Mouse (Mus musculus) testis, adult 2 months (tissue): ENCODE results near the gene AI597479.

Experiments
- CTCF ChIP-seq: fragments of 200-500 bp; IDR thresholded peaks from 2 replicates; pipeline ENCODE4 v1.5.1; 2012; ENCODE audit warnings: low read depth, mild to moderate bottlenecking, inconsistent platforms, low read length, moderate library complexity; ENCODE audit not compliant: control insufficient read depth, insufficient read depth, insufficient replicate concordance
- POLR2A ChIP-seq: fragments of 200-500 bp; IDR thresholded peaks from 2 replicates; pipeline ENCODE4 v1.6.1; 2012; ENCODE audit warnings: low read depth, mild to moderate bottlenecking, inconsistent platforms, low read length, moderate library complexity; ENCODE audit not compliant: control insufficient read depth

DNA sequence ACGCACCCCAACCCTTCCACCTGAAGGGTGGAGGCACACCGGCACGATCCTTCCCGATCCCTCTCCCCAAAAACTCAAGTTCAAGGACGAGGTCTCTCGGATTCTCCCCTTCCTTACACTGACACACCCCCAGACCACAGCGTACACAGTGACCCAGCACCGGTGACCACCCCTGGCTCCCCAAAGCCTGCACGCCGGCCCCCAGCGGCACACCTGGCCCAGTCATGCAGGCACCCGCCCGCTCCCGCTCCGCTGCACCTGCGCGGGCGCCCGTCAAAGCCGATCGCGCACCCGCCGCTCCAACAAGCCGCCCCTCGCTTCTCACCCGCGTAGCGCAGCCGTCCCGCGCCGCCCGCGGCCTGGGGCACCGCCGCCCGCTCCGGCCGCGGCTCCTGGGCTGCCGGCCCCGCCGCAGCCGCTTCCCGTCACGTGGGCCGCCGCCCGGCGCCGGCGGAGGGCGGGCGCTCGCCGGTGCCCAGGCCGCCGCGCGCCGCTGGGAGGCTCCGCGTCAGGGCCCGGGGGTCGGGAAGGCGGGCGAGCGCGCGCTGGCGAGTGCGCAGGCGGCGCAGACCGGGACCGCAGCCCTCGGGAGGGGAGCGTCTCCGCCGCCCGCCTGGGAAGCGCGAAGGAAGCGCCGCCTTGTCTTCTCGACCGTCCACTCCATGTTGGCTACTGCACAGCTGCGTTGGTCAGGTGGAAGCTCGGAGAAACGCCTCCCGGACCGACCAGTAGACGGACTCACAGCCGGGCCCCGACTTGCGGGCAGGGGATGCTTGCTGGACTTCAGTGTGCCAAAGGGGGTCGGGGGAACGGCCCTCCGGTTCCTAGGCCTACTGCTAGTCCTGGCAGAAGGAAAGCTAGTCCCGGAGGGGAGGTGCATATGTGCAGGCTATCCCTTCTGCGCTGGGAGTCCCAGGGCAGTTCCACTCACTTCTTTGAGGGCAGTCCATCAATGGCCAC lies 6.2 kb upstream of the AI597479 start:
- TF ChIP-seq CTCF (no peak), POLR2A (no peak; the same call in 1 of the 2 replicates)
